Mouse (Mus musculus): ENCODE data around the gene Gpc6.

DNA sequence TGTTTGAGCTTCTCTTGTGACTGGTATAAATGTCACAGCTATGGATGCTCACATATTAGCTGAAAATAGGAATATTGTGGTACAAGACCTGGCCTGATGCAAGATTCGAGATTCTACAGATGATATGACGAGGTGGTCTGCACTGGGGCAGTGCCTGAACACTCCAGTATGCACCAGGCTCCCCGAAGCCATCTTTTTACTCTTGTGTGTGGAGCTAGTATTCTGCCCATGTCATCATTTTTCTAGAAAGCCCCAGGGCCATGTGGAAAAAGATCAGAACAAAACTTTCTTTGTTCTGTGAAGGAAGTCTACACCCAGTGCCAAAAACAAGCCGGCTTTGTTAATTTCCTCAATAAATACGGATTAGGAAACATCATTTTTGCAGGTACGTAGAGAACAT lies 39.7 kb downstream of the Gpc6 start:
- TF ChIP-seq CTCF (IDR thresholded peaks at IDR 0.05; ENCODE audit: low read depth): no peak
- TF ChIP-seq EP300 (IDR thresholded peaks at IDR 0.05; ENCODE audit: low read depth): no peak

Data from heart, postnatal 0 days (tissue).